Mouse (Mus musculus): ENCODE measurements around the gene Hs3st6.

Gene Hs3st6

DNA sequence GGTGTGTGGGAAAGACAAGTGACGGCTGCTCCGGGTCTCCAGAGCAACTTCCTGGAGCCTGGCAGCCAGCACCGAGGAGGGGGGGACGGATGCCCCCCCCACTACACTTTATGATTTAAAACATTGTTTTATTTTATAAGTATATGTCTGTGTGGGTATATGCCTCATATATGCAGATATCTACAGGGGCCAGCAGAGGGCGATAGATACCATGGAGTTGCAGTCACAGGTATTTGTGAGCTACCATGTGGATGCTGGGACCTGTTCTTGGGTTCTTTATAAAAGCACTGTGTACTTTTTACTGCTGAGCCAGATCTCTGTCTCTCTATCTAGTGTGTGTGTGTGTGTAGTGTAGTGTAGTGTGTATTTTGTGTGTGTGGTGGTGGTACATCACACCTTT, 20.5 kb downstream of the Hs3st6 start:
- DNase-seq, result no peak

DNA sequence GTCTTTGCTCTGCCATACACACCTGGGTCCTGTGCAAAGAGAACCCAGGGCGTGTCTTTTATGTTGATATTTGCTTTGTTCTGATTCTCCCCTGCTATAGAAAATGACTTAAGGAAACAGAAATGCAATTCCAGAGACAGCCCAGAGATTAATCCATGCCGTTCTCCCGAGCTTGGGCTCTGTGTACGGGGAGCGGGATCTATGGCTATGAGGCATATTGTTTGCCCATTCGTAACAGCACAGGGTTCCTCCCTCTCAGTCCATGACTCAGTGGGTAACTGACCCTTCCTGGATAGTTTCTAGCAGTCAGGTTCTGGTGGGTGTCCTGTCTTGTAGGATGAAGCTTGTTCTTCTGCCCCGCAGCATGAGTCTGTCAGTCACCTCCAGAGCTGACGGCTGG, 22.4 kb downstream of the Hs3st6 start:
- no peak for DNase-seq

DNA sequence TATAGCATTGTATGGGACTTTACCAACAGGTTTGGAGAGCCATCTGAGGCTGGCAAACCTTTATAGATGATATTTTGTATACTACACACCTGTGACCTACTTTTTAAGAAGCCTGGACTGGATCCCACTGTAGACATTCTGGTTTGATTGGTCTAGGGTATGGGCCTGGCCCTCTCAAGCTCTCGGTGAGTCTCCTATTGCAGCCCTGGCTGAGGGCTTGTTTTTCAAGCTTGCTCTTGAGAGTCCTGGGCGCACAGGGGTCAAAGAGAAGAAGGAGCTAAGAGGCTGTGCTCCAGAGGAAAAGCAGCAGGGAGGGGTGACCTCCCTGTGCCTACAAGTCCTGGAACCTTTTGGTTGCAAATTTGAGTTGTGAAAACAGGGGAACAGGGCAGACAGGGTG, 24.3 kb downstream of the Hs3st6 start:
- DNase-seq, result no peak

DNA sequence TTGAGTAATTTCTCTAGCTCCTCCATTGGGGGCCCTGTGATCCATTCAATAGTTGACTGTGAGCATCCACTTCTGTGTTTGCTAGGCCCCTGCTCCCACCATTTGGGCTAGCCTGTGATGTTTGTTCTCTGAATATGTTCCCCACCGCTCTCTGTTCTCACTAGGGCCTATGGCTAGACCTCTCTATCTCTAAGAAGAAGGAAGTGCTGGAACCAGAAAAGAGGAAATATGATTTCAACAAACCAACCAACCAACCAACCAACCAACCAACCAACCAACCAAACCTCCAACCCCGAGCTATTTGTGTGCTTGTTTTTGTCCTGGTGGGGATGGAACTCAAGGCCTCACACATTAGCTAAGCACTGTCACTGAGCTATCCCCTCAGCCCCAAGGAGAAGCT, 28.0 kb downstream of the Hs3st6 start:
- DNase-seq, result no peak

DNA sequence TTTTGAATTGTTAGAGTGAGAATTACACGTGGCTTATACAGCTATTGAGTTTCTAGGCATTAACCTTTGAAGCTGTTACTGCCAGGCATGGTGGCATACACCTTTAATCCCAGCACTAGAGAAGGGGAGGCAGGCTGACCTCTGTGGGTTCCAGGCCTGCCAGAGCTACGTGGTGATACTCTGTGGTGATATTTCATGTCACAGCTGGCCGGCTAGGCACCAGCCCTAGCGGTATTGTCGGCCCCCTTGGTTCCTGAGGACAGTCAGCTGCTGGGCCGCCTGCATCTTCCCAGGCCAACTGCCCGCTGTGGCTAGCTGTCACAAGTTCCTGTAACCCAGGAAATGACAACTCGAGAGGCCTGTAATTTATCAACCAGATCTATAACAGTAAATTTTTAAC, 39.4 kb downstream of the Hs3st6 start:
- DNase-seq, result no peak

DNA sequence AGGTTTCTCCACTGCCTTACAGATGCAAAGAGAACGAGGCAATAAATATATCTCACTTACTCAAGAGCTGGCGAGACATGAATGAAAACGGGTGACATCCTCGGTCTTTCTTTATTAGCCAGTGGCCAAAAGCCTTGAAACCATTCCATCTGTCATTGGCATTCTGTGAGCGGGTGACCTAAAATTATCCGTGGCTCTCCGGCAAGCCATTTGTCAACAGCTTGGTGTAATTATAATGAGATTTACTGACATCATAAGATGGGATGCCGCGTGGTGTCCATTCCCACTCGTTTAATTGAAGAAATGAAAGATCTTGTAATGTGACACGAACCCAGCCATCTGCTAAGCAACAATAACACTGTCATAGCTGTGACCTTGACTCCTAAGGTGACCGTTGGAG, 42.0 kb downstream of the Hs3st6 start:
- DNase-seq, result no peak

DNA sequence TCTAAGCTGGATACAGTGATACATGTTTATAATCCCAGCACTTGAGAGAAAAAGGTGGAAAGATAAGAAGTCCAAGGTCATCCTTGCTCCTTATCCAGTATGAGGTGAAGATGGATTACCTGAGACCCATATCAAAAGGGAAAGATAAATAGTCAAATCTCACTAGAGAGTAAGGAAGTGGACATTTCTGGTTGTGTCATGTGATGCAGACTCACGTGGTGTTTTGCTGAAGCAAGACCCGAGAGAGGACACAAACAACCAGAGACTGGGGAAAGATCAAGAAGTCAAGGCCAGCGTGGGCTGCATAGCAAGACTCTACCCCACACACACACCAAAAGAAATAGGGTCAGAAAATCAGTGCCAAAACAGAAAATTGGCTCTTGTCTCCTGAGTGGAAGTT, 44.2 kb downstream of the Hs3st6 start:
- DNase-seq, result no peak

DNA sequence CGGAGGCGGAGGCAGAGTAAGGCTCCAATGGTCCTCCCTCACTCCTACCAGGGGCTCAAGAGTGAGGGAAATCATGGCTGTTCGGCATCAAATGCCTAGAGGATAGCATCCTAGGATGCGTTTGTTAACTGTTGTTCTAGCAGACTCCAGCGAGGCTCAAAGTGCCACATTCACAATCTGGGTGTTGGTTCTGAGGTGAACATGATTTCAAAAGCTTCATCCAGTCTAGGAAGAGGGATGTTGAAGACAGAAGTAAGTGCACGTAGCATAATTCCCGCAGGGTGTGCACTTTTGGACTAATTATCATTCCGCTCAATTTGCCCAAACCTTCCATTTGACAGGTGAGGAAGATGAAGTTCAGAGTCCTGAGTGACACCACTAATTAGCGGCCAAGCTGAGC, 45.4 kb downstream of the Hs3st6 start:
- no peak for DNase-seq

DNA sequence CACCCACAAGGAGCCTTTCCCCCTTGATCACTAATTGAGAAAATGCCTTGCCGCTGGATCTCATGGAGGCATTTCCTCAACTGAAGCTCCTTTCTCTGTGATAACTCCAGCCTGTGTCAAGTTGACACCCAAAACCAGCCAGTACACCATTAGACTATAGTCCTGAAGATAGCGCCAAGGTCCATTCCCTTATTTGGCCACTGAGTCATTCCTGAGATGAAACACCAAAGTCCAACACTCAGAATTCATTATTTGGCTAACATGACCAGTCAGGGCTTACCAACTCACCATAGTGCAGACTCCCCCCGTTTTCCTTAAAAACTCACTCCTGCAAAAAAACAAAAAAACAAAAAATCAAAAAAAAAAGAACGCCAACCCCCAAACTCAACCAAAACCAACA, 46.7 kb downstream of the Hs3st6 start:
- no peak for DNase-seq

DNA sequence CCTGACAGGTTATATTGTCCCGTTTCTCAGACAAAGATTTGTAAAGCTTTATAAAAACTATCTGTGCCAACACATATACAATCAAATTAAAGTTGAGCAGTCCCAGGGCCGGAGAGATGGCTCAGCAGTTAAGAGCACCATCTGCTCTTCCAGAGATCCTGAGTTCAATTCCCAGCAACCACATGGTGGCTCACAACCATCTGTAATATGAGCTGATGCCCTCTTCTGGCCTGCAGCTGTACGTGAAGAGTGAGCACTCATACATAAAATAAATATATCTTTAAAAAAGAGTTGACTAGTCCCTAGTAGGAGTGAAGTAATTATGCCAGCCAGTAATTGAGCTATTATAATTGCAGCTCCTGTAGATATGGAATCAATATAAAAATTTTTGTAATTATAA, 47.7 kb downstream of the Hs3st6 start:
- DNase-seq, result no peak

DNA sequence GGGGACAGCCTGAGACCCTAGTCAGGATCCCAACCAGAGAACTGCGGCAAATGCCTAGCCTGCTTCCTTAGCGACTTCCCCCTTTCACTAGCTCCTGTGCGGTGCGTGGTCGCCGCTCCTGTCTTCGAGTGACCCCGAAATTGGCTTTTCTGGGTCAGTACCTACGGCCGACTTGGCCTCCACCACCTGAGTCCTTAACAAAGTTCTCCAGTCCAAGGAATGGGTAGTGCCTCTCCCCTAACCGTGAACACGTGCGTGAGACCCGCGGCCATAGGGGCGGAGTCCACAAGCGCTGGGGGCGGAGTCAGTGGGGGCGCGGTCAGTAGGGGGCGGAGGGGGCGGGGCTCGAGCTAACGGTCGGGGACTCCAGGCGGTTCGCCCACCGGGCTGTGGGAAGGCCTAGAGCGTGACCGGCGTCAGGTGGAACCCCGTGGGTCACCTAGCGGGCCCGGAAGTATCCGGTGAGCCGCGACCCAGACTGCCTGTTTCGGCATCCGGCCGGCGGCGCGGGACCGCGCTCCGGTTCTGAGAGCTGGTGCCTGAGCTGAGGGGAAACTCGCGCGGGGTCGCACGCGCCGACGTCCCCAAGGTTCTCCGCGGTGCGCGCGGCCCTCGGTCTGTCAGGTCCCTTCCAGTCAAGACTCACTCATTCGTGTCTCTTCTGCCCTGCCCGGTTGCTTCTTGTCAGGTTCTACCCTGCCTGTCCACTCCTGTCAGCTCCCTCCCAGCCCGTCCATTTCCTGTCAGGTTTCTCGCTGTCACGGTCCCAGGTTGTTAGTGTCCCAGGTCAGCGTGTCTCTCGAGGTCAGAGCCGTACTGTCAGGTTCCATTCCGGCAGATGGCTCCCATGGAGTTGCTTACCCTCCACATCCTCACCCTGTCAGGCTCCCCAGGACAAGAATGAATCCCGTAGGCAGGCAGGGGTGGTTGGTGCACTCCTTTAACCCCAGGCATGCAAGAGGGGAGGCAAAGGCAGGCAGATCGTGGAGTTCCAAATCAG, 51.5 kb downstream of the Hs3st6 start, which contains the start of gene Meiob:
TSS of gene Meiob (plus strand) at position 338 of the 1,000 bp plus-strand sequence.
- peak; percentile 8 for DNase-seq
